Mouse (Mus musculus): Measurements from ENCODE around the gene H2al1h.
"Not testable (repeated sequence)": the region's sequence is repeated elsewhere in the genome, so short reads cannot be mapped to it uniquely, and the experiment has no call there.

H2al1h gene

GRCm38 (mm10) chrX:11321192-11321591 lies at the start of gene H2al1h:
Gene H2al1h, plus strand, starts transcription at chrX:11321492.
- not testable (repeated sequence) for DNase-seq (ENCODE audit: low read depth)

- no peak for DNase-seq (ENCODE audit: low read depth)
These were observed 48.1 kb upstream of the H2al1h start for GRCm38 (mm10) chrX:11273190-11273589.

GRCm38 (mm10) chrX:11277083-11277482 lies 44.2 kb upstream of the H2al1h start:
- DNase-seq (ENCODE audit: low read depth), result no peak

DNA sequence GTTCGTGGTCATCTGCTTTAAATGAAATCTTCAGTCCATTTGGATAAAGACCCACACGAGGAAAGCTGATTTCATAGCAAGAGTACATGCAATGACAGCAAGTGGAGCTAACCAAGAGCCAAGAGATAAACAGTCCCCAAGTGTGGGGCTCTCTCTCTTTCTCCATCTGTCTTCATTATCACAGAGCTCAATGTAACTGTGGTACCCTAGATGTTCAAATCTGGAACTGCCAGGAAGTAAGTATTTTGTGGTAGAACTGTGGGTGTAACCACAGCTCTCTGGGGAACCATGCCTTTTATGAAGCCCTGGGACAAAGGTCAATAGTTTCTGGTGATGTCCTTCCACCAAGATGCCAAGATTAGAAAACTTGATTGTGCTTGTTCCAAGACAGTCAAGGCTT lies 40.6 kb upstream of the H2al1h start:
- DNase-seq (ENCODE audit: low read depth), result no peak

DNA sequence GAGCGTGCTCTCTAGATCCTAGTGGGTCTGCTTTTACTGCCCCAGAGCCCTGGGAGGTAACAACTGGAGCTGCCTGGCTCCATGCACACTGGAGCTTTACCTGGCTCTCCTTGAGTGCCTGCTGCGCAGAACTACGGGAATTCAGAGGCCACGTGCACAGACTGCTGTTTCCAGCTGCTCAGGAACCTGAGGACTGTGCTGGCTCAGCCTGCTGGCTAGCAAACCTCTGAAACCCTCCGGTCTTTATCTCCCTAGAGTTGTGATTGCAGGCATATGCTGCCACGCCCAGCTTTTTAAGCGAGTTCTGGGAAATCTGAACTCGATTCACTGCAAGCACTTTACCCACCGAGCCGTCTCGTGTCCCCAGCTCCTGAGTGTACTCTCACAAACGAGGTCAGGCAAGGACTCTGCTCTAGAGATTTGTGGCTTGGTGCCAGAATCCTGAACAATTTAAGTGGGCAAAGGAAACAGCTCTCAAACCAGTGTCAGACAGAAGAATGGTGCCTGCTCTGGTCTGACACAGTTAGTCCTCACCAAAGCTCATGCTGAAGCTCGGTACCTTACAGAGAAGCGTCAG lies 32.9 kb upstream of the H2al1h start:
- DNase-seq (ENCODE audit: low read depth), result no peak

DNA sequence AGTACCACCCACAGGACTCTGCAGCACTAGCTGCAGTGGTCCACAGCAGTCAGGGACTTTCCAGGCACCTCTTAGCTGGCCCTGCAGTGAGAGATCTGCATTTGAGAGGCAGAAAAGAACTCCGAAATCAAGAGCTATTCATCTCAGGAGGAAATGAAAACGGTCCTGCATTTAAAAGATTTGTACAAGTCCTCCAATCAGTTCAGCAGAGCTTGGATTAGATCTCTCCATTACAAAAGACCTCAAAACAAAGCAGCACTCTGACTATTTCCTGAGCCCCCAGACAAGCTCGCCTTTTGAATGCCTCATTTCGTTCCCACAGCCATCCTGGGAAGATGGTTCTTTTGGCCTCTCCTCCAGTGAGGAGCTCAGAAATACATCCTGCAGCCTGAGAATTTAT lies 32.0 kb upstream of the H2al1h start:
- DNase-seq (ENCODE audit: low read depth), result no peak

- not testable (repeated sequence) for DNase-seq (ENCODE audit: low read depth)
These were observed 22.3 kb upstream of the H2al1h start, which contains the start of gene H2al1a for GRCm38 (mm10) chrX:11298957-11299356. Gene H2al1a, plus strand, starts transcription at chrX:11299257.

DNA sequence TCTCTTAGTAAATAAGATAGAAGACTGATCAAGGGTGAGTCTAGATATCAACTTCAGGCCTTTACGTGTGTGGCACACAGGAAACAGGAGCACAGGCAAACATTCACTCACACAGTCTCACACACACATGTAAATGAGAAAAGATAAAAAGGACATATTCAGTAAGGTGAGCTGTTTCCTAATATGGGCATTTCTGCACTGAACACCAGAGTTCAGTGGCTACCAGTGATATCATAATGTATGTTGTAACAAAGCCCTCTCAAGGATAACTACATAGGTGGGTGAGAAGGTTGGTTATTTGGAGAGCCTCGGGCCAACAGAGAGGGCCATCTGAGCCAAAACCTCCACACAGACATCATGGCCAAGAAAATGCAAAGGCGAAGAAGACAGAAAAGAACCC lies 19.2 kb upstream of the H2al1h start, which contains the start of gene H2al1b:
Gene H2al1b, plus strand, starts transcription at position 301 of the 400 bp plus-strand sequence.
- DNase-seq (ENCODE audit: low read depth), result not testable (repeated sequence)

- DNase-seq (ENCODE audit: low read depth), result not testable (repeated sequence)
These were observed 15.9 kb upstream of the H2al1h start, which contains the start of gene H2al1c for GRCm38 (mm10) chrX:11305355-11305754. Gene H2al1c, plus strand, starts transcription at chrX:11305655.

- DNase-seq (ENCODE audit: low read depth), result not testable (repeated sequence)
These were observed 12.8 kb upstream of the H2al1h start, which contains the start of gene H2al1d for GRCm38 (mm10) chrX:11308524-11308923. Gene H2al1d, plus strand, starts transcription at chrX:11308824.

- DNase-seq (ENCODE audit: low read depth), result not testable (repeated sequence)
These were observed 9.7 kb upstream of the H2al1h start, which contains the start of gene H2al1e for GRCm38 (mm10) chrX:11311634-11312033. Gene H2al1e, plus strand, starts transcription at chrX:11311934.

DNA sequence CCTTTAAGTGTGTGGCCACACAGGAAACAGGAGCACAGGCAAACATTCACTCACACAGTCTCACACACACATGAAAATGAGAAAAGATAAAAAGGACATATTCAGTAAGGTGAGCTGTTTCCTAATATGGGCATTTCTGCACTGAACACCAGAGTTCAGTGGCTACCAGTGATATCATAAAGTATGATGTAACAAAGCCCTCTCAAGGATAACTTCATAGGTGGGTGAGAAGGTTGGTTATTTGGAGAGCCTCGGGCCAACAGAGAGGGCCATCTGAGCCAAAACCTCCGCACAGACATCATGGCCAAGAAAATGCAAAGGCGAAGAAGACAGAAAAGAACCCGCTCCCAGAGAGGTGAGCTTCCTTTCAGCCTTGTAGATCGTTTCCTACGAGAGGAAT lies 6.4 kb upstream of the H2al1h start, which contains the start of gene H2al1f:
Gene H2al1f, plus strand, starts transcription at position 301 of the 400 bp plus-strand sequence.
- not testable (repeated sequence) for DNase-seq (ENCODE audit: low read depth)

- DNase-seq (ENCODE audit: low read depth), result not testable (repeated sequence)
These were observed 3.3 kb upstream of the H2al1h start, which contains the start of gene H2al1g for GRCm38 (mm10) chrX:11317956-11318355. Gene H2al1g, plus strand, starts transcription at chrX:11318256.

DNA sequence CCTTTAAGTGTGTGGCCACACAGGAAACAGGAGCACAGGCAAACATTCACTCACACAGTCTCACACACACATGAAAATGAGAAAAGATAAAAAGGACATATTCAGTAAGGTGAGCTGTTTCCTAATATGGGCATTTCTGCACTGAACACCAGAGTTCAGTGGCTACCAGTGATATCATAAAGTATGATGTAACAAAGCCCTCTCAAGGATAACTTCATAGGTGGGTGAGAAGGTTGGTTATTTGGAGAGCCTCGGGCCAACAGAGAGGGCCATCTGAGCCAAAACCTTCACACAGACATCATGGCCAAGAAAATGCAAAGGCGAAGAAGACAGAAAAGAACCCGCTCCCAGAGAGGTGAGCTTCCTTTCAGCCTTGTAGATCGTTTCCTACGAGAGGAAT lies 3.1 kb downstream of the H2al1h start, which contains the start of gene H2al1i:
Gene H2al1i, plus strand, starts transcription at position 301 of the 400 bp plus-strand sequence.
- DNase-seq (ENCODE audit: low read depth), result not testable (repeated sequence)

DNA sequence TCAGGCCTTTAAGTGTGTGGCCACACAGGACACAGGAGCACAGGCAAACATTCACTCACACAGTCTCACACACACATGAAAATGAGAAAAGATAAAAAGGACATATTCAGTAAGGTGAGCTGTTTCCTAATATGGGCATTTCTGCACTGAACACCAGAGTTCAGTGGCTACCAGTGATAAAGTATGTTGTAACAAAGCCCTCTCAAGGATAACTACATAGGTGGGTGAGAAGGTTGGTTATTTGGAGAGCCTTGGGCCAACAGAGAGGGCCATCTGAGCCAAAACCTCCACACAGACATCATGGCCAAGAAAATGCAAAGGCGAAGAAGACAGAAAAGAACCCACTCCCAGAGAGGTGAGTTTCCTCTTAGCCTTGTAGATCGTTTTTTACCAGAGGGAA lies 6.2 kb downstream of the H2al1h start, which contains the start of gene H2al1j:
Gene H2al1j, plus strand, starts transcription at position 301 of the 400 bp plus-strand sequence.
- not testable (repeated sequence) for DNase-seq (ENCODE audit: low read depth)

GRCm38 (mm10) chrX:11345762-11346161 lies 24.5 kb downstream of the H2al1h start:
- DNase-seq (ENCODE audit: low read depth), result no peak

GRCm38 (mm10) chrX:11346756-11347155 lies 25.5 kb downstream of the H2al1h start:
- no peak for DNase-seq (ENCODE audit: low read depth)

DNA sequence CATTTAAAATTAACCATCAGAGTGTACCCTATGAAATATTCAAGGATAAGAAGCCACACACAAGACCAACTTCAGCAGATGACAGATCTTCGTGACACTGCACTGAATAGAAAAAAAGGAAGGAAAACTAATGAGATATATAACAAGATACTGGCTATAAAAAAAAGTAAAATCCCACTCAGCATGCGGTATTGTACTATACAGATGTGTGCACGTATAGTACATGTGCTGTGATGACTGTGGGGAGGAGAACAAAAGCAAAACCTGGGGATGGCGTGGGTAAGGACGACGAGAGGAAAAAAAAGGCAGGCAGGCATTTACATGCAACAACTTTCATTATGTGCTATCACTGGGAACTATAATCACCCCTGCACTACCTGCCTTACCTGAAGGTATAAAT lies 39.5 kb downstream of the H2al1h start:
- no peak for DNase-seq (ENCODE audit: low read depth)

DNA sequence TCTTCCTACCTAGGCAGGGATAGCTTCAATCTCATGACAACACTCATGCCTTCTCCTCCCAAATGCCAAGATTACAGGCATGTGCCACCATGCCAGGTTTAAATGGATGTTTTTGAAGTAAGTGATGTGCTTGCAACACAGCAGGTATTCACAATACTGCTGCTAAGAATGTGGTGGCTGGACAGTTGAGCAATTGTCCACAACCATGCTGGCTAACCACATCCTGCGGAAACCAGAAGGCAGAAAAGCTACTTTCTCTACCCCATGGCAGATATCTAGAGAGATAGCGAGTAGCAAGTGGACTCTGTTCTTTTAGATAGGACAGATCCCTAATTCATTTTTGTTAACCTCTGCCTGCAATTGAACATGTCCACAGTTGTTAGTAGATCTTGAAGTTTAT lies 40.0 kb downstream of the H2al1h start:
- no peak for DNase-seq (ENCODE audit: low read depth)

DNA sequence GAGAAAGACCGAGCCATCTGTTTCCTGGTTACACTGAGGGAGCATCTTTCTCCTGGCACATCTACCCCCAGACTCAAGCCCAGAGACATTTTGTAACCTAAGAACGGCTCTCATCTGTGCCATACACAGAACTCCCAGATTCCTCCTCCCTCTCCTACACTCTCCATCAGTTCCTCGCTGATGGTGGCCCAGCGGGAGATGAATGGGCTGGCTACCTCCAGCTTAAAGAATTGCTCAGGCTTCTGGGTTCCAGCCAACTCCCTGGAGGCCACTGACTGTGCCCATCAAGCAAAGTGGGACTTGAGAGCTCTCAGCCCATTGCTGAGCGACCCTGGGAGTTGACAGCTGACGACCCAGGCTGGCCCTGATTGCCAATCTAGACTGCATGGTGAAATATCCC lies 42.6 kb downstream of the H2al1h start:
- DNase-seq (ENCODE audit: low read depth), result no peak

GRCm38 (mm10) chrX:11365151-11365550 lies 43.9 kb downstream of the H2al1h start:
- DNase-seq (ENCODE audit: low read depth), result no peak
